Mouse (Mus musculus) induced T-regulatory cell, adult 2 months (primary cell): ENCODE results near the gene Vdac2.

ENCODE experiments used
- DNase-seq: peaks from one replicate; pipeline ENCODE4 v3.0.0-alpha.2; 2012; ENCODE audit warnings: low read depth

Vdac2 gene

GRCm38 (mm10) chr14:21824938-21825337, at the start of gene Vdac2:
Gene Vdac2, plus strand, starts transcription at chr14:21825238.
- DNase-seq = no peak

GRCm38 (mm10) chr14:21776201-21776600, 48.8 kb upstream of the Vdac2 start:
- no peak for DNase-seq

GRCm38 (mm10) chr14:21786500-21786899, 38.5 kb upstream of the Vdac2 start:
- DNase-seq = no peak

GRCm38 (mm10) chr14:21787374-21787773, 37.7 kb upstream of the Vdac2 start:
- no peak for DNase-seq

DNA sequence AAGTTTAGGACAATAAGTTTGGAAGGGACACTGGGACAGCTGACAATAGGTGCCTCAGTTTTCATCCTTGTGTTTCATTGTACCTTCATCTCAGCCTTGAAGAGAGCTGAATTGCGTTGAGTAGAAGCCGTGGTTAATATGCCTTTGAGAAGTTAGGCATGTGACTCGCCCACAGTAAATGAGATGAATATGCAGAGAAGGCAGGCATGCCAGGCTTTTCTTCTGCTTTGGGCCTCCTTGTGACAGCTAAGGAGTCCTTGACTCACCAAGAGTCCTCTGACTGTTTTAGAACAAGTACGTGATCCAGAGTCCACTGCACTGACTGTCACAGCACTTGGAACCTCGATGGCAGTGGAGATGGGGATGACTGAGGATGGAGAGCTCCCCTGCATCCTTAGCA, 36.9 kb upstream of the Vdac2 start:
- no peak for DNase-seq

DNA sequence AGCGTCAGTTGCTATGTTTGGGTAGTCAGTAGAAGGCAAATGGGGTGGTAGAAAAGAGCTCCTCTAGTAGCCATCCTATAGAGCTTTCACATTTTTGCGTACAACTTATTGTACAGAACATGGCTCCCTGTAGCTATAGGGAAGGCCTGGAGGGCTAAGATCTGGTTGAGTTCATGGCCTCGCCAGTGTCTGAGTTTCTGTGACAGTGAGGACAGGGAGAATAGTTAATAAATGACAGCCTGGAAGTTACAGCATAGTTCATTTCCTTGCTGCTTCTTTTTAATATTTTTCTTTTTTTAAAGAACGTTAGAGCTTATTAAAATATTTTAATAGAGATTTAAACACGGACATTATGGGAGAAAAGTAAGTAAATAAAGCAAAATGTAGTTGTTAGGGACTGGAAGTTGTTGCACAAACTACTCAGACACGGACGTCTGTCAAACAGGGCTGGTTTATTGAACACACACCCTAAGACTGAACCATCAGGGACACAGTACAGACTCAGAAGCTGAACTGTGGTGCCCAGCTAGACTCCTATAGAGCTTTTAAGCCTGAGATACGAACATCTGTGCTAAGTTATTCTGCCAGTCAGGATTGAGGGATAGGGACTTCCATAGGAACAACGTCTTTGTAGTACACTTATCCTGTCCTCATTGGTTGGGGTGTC, 34.3 kb upstream of the Vdac2 start:
- DNase-seq = no peak

DNA sequence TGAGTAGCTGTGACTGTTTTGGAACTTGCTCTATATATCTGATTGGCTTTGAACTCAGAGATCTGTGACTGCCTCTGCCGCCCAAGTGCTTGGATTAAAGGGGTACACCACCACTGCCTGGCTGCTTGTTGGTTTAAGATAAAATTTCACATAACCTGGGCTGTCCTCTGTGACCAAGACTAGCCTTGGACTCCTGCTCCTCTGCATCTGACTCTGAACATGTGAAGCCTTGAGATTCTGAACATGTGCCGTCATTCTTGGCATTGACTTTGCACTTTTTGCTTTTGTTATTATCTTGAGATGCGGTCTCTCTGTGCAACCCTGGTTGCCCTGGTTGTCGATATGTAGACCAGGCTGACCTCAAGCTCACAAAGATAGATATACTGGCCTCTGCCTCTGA, 33.3 kb upstream of the Vdac2 start:
- DNase-seq = no peak

- no peak for DNase-seq
Measured at GRCm38 (mm10) chr14:21792250-21792649, 32.8 kb upstream of the Vdac2 start.

DNA sequence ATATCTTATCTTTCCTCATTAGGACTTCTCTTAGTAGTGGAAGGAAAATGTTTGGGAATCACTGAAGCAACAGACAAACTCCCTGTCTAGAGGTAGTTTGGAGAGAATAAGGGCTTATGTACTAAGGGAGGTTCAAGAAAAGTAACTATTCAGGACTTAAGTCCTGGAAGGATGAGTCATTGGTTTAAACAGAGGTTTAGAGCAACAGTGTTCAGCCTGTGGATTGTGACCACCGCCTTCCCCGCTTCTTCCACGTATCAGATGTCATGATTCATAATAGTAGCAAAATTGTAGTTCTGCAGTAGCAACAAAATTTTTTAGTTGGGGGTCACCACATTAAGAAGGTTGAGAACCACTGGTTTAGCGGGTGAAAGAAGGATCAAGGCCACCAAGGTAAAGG, 24.4 kb upstream of the Vdac2 start:
- DNase-seq = no peak

GRCm38 (mm10) chr14:21801624-21802023, 23.4 kb upstream of the Vdac2 start:
- no peak for DNase-seq

GRCm38 (mm10) chr14:21802543-21803206, 22.4 kb upstream of the Vdac2 start:
- no peak for DNase-seq

GRCm38 (mm10) chr14:21806203-21806602, 18.8 kb upstream of the Vdac2 start:
- no peak for DNase-seq

DNA sequence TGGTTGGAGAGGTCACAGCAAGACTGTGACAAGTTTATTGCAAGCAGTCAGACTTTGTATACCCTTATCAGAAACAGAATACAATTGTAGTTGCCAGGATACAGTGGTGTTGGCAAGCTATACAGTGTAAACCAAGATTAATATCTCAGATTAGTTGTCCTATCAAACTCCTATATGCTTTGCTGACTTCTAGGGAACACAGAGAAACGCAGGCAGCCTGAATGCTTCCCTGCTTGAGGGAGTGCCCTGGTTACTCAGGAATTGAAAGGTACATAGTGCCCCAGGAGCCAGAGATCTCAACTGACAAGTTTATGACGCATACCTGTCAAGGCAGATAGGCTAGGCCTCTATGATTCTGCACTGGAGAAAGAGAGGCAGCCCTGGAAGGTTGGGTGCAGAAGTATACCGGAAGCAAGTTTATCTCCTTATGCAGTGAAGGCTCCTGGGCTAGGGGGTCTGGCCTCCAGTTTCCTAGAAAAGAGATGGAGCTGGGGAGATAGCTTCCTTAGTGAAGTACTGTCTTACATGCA, 18.3 kb upstream of the Vdac2 start:
- no peak for DNase-seq

DNA sequence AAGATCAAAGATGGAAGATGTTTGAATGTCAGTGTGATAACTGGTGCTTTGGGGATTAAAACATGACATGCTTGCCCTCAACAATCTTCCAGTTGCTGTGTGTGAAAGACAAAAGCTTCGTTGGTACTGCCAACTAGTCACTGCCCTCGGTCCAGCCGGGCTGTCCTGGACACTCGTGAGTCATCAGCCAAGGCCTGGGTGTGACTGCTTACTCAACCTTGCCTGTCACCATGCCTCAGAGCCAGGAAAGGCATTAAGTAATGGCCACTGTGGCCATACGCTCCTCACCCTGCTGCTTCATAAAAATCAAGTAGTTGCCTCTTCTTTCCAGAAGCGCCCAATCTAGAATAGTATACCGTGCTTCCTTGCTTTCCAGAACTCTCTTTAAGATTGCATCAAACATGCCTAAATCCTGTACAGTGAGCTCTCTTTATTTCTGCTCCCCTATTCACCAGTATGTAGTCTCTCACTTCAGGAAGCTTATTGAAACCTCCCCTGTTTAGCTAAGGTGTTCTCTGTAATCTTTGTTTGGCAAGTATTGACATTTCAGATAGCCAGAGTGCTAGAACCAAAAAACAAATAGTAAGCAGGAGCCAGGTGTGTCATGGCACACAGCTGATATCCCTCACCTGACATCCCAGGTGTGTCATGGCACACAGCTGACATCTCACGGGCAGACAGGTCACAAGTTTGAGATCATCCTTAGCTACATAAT, 16.7 kb upstream of the Vdac2 start:
- no peak for DNase-seq

DNA sequence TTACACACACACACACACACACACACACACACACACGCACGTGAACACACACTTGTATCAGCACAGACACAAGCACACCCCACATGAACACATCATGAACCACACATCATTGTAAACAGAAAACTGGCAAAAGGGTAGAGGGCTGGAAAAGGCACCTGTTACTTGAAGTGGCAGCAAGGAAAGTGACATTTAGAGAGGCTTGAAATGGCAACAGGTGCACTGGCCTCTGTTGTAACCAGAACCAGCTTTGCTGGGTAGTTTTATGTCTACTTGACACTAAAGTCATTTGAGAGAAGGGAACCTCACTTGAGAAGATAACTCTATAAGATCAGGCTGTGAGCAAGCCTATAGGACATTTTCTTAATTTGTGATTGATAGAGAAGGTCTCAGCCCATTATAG, 15.6 kb upstream of the Vdac2 start:
- DNase-seq = no peak

- DNase-seq = peak; percentile 7
Measured at GRCm38 (mm10) chr14:21811301-21811700, 13.7 kb upstream of the Vdac2 start.

- DNase-seq = peak; percentile 7
Measured at GRCm38 (mm10) chr14:21811744-21812393, 13.2 kb upstream of the Vdac2 start.

DNA sequence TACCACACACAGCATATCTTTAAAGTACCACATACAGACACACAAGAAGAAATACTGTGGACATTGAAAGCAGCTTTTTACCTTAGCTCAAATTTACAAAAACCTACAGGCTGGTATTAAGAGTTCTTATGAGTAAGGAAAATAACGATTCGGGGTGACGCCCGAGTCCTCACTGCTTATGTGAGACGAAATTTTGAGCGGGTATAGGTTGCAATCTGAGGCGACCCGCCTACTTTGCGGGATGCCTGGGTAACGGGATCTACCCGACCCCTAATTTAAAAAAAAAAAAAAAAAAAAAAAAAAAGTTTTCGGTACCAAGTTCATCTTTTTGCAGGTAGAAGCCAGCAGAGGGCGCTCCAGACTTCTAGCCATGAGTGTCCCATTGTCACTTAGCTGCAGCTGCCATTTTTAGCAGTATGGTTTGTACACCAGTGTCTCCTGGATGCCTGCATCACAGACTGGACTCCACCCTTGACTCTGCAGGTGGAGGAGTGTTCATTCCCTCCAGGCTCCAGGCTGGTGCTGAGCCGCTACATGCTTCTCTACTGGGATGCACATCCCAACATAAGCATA, 12.4 kb upstream of the Vdac2 start:
- DNase-seq = peak; percentile 91

GRCm38 (mm10) chr14:21813216-21813615, 11.8 kb upstream of the Vdac2 start:
- DNase-seq = peak; percentile 49

DNA sequence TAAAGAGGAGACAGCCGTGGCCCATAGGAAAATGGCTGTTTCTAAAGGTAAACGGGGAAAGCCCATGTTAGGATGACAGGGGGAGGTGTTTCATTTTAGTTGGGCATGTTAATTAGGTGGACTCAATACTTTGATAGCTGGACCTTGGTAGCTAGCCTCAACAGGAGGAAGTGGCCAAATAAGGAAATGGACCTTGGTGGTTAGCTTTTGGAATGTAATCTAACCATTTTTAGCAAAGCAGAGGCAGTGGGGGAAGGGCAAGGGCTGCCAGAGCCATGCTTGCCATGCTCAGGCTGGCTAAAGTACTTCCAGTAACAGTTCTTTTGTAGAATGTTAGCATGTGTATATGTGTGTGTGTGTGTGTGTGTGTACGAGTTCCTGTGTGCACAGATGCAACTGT, 11.2 kb upstream of the Vdac2 start:
- DNase-seq = peak; percentile 15

DNA sequence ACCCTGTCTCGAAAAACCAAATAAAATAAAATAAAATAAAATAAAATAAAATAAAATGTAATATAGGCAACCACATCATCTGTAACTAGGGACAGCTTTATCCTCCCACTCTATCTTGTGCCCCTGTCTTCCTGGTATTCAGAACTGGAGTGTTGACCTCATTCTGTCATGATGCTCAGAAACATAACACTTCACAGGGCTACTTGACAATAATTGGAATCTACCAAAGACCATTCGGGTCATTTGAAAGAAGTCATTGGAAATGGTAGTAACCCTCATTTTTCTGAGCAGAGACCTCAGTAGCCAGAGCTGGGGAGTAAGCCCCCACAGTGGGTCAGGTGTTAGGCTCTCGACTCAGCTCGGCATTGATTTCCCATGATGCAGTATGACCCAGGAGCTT, 10.4 kb upstream of the Vdac2 start:
- DNase-seq = no peak

- no peak for DNase-seq
Measured at GRCm38 (mm10) chr14:21816255-21816654, 8.8 kb upstream of the Vdac2 start.
